ENCODE assay signal across 31 mouse cellular contexts in the genomic region with DNA sequence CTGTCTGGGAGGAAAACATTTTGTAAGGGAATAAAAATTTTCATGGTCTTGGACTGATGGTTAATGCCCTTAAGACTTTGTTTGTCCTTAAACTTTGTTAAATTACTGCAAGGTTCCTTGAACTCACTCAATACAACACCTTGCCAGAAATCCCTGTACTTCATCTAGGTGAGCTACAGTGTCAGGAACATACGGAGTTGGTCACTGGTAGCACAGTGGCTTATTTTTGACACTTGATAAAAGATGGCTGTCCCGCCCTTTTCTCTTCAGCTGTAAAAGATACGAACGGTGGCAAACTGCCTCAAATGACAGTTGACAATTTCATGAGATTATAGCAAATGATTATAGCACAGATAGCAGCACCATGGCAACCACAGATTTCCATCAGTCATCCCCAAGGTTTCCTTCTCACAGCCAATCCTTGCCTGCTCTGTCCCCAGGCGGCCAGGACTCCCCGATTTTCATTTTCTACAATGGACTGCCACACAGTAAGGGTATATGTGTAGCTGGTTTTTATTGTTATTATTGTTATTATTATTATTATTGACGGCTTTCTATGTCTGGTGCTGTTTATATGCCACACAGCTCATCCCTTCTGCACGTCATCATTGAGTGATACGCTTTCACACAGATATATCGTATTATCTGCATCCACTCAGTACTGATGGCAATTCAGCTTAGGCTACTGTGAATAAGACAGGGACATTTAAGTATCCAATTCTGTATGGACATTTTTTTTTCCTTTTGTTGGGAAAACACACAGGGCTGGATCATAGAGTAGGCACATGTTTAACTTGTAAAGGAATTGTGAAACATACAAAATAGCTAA. TPM values are rescaled to one million over a fixed set of nuclear protein-coding genes. Genes with fewer than 3 reads are reported as not detected.
DNase-seq lines count a peak whose midpoint lies in the region; ATAC-seq and TF ChIP-seq lines count a peak whose summit lies in the region.
"Had no signal": no experiment of that assay in that cellular context is flagged by ENCODE, and none has a peak within 500 bp of the region (broad histone marks: within the 10 kb centered on the region; RNA-seq: fewer than 3 reads in every experiment).

No protein-coding gene starts in this region.

- no peak for TF ChIP-seq POLR2A in lung, adult 2 months (IDR thresholded peaks at IDR 0.05; ENCODE audit: borderline replicate concordance, extremely low read depth, low read depth, low read length)

- no peaks in the 10 kb centered on the region for H3K27me3 ChIP-seq in forebrain, embryonic 12.5 days
- H3K27me3 ChIP-seq in forebrain, embryonic 11.5 days (ENCODE audit: control insufficient read depth, insufficient read depth, low read length) = no peaks in the 10 kb centered on the region
- H3K27me3 ChIP-seq in hindbrain, postnatal 0 days (ENCODE audit: insufficient read depth, low read length) = no peaks in the 10 kb centered on the region
- no peaks in the 10 kb centered on the region for H3K27me3 ChIP-seq in midbrain, postnatal 0 days (ENCODE audit: insufficient read depth, low read length)
- H3K27me3 ChIP-seq: limb, embryonic 13.5 days; liver, embryonic 12.5 days; neural tube, embryonic 12.5 days had no signal

- ATAC-seq in forebrain, embryonic 12.5 days (ENCODE audit: low FRiP score) = peak; percentile 67; the same call in 1 of the 2 replicates
- no peak for ATAC-seq in forebrain, embryonic 11.5 days (replicated peaks; ENCODE audit: low FRiP score)
- peak; percentile 75; the same call in 1 of the 2 replicates for ATAC-seq in hindbrain, postnatal 0 days
- ATAC-seq in midbrain, postnatal 0 days (ENCODE audit: low FRiP score) = peak; percentile 61
- ATAC-seq: inflammation-experienced regulatory T-cells, adult 6 months; liver, embryonic 12.5 days had no signal

- H3K27ac ChIP-seq in forebrain, embryonic 12.5 days = no peak overlapping the region
- no peak overlapping the region for H3K27ac ChIP-seq in forebrain, embryonic 11.5 days (ENCODE audit: low read depth, low read length)
- H3K27ac ChIP-seq in hindbrain, postnatal 0 days = no peak overlapping the region
- 0 out of 2 replicates have a peak overlapping the region, but pooled peaks have one; percentile 8 for H3K27ac ChIP-seq in midbrain, postnatal 0 days (ENCODE audit: low read depth, low read length)
- H3K27ac ChIP-seq: embryonic facial prominence, embryonic 10.5 days; limb, embryonic 13.5 days; liver, embryonic 12.5 days; neural tube, embryonic 12.5 days had no signal

- no peak overlapping the region for H3K4me2 ChIP-seq in forebrain, embryonic 12.5 days
- H3K4me2 ChIP-seq in forebrain, embryonic 11.5 days (ENCODE audit: low read depth, low read length, severe bottlenecking) = no peak overlapping the region
- H3K4me2 ChIP-seq in hindbrain, postnatal 0 days (ENCODE audit: low read depth, low read length) = no peak overlapping the region
- no peak overlapping the region for H3K4me2 ChIP-seq in midbrain, postnatal 0 days (ENCODE audit: low read depth, low read length, poor library complexity, severe bottlenecking)
- H3K4me2 ChIP-seq: limb, embryonic 13.5 days; liver, embryonic 12.5 days; neural tube, embryonic 12.5 days had no signal

- peaks cover 20% of the 10 kb centered on the region for H3K36me3 ChIP-seq in forebrain, embryonic 12.5 days (replicated peaks)
- H3K36me3 ChIP-seq in forebrain, embryonic 11.5 days (ENCODE audit: control insufficient read depth, insufficient read depth, low read length) = no peaks in the 10 kb centered on the region; the same call in 1 of the 2 replicates
- no peaks in the 10 kb centered on the region for H3K36me3 ChIP-seq in hindbrain, postnatal 0 days (ENCODE audit: insufficient read depth, low read length)
- H3K36me3 ChIP-seq in midbrain, postnatal 0 days (ENCODE audit: insufficient read depth, low read length) = no peaks in the 10 kb centered on the region

- H3K9ac ChIP-seq in forebrain, embryonic 12.5 days = no peak overlapping the region
- H3K9ac ChIP-seq in forebrain, embryonic 11.5 days (ENCODE audit: low read length) = no peak overlapping the region
- H3K9ac ChIP-seq in hindbrain, postnatal 0 days (replicated peaks; ENCODE audit: low read length) = no peak overlapping the region
- no peak overlapping the region for H3K9ac ChIP-seq in midbrain, postnatal 0 days (replicated peaks; ENCODE audit: low read length, poor library complexity, severe bottlenecking)
- H3K9ac ChIP-seq: limb, embryonic 13.5 days; liver, embryonic 12.5 days; neural tube, embryonic 12.5 days had no signal

- H3K9me3 ChIP-seq in forebrain, embryonic 12.5 days = no peaks in the 10 kb centered on the region
- H3K9me3 ChIP-seq in forebrain, embryonic 11.5 days (ENCODE audit: control insufficient read depth, low read length) = no peaks in the 10 kb centered on the region
- no peaks in the 10 kb centered on the region for H3K9me3 ChIP-seq in hindbrain, postnatal 0 days (ENCODE audit: low read length)
- no peaks in the 10 kb centered on the region for H3K9me3 ChIP-seq in midbrain, postnatal 0 days (ENCODE audit: low read length)
- H3K9me3 ChIP-seq: embryonic facial prominence, embryonic 10.5 days; limb, embryonic 13.5 days; liver, embryonic 12.5 days; neural tube, embryonic 12.5 days had no signal

- no peak overlapping the region for H3K4me3 ChIP-seq in forebrain, embryonic 12.5 days (replicated peaks)
- H3K4me3 ChIP-seq in forebrain, embryonic 11.5 days (ENCODE audit: low read depth, low read length) = no peak overlapping the region
- H3K4me3 ChIP-seq in hindbrain, postnatal 0 days (ENCODE audit: low read length) = no peak overlapping the region
- H3K4me3 ChIP-seq in midbrain, postnatal 0 days (ENCODE audit: low read depth, low read length) = no peak overlapping the region
- H3K4me3 ChIP-seq in lung, adult 2 months (replicated peaks; ENCODE audit: extremely low read depth, low read depth, low read length) = no peak overlapping the region
- H3K4me3 ChIP-seq: embryonic facial prominence, embryonic 10.5 days; limb, embryonic 13.5 days; liver, embryonic 12.5 days; neural tube, embryonic 12.5 days had no signal

- no peaks in the 10 kb centered on the region for H3K4me1 ChIP-seq in forebrain, embryonic 12.5 days
- no peaks in the 10 kb centered on the region for H3K4me1 ChIP-seq in forebrain, embryonic 11.5 days (replicated peaks; ENCODE audit: control insufficient read depth, insufficient read depth, low read length)
- no peaks in the 10 kb centered on the region for H3K4me1 ChIP-seq in hindbrain, postnatal 0 days (ENCODE audit: insufficient read depth, low read length)
- H3K4me1 ChIP-seq in midbrain, postnatal 0 days (ENCODE audit: insufficient read depth, low read length) = no peaks in the 10 kb centered on the region
- no peaks in the 10 kb centered on the region for H3K4me1 ChIP-seq in lung, adult 2 months (ENCODE audit: control insufficient read depth, insufficient read depth, low read length)
- H3K4me1 ChIP-seq: embryonic facial prominence, embryonic 10.5 days; limb, embryonic 13.5 days; liver, embryonic 12.5 days; neural tube, embryonic 12.5 days had no signal

- WGBS in forebrain, embryonic 12.5 days = 85% methylated on average over 10 of the region's 10 CpGs
- 86% methylated on average over 10 of the region's 10 CpGs for WGBS in forebrain, embryonic 11.5 days
- WGBS in hindbrain, postnatal 0 days = 62% methylated on average over 10 of the region's 10 CpGs
- WGBS in midbrain, postnatal 0 days = 57% methylated on average over 10 of the region's 10 CpGs
- 85% methylated on average over 10 of the region's 10 CpGs for WGBS in lung, adult 2 months

- no peak for DNase-seq in forebrain, embryonic 11.5 days (ENCODE audit: low spot score)
- peak; percentile 3 for DNase-seq in testis, postnatal 10 days (ENCODE audit: low spot score)
- DNase-seq in testis, postnatal 14 days (ENCODE audit: low spot score) = no peak
- DNase-seq in hindbrain, postnatal 0 days (ENCODE audit: low spot score) = peak; percentile 36
- peak; percentile 32 for DNase-seq in midbrain, postnatal 0 days (ENCODE audit: low spot score)
- DNase-seq in lung, adult 2 months = no peak
- DNase-seq in adrenal gland, adult (ENCODE audit: inconsistent age in 2 of 2, low spot score in 1 of 2) = no peak
- DNase-seq: adrenal gland, postnatal 36 days; cerebellum, adult 11 months; cerebellum, postnatal 10 days; gastrocnemius, postnatal 14 days; heart, adult 11 months; kidney, adult 18-20 months; kidney, postnatal 4 days; layer of hippocampus, adult 9-11 months; lung, adult 18-20 months; lung, postnatal 14 days; thymus, postnatal 25 days had no signal

- no peak for TF ChIP-seq CTCF in hindbrain, postnatal 0 days (IDR thresholded peaks at IDR 0.05; ENCODE audit: low read depth)
- no peak for TF ChIP-seq CTCF in midbrain, postnatal 0 days (IDR thresholded peaks at IDR 0.05)
- no peak for TF ChIP-seq CTCF in lung, adult 2 months (IDR thresholded peaks at IDR 0.05; ENCODE audit: insufficient read depth, low read length)

RNA-seq across cellular contexts. Expression of a gene that starts 26.1 kb away (rescaled TPM):
- polyA plus RNA-seq in forebrain, embryonic 12.5 days (2016; fragmentation: Nextera tagmentation; extraction: Ambion mirVana) = not detected in 2 replicates
- polyA plus RNA-seq in forebrain, embryonic 11.5 days (2014; fragmentation: Nextera tagmentation; extraction: Ambion mirVana) = not detected in 2 replicates
- not detected in 2 replicates for total RNA-seq in hindbrain, postnatal 0 days (2014; rRNA removed)
- polyA plus RNA-seq in hindbrain, postnatal 0 days (2015; fragmentation: Nextera tagmentation; extraction: Ambion mirVana) = not detected in 2 replicates
- not detected in 2 replicates for total RNA-seq in midbrain, postnatal 0 days (2014; rRNA removed)
- not detected in 2 replicates for polyA plus RNA-seq in midbrain, postnatal 0 days (2015; fragmentation: Nextera tagmentation; extraction: Ambion mirVana)
- polyA plus RNA-seq in lung, adult 2 months (2012; rRNA removed) = not detected in 2 replicates
- total RNA-seq: adrenal gland, postnatal 36 days; gastrocnemius, postnatal 14 days; heart, postnatal 25 days; left cerebral cortex, adult 18-20 months; left cerebral cortex, postnatal 25 days; megakaryocyte progenitor cell, adult 5-6 weeks had no signal
- polyA plus RNA-seq: cortical plate, adult 2 months; embryonic facial prominence, embryonic 10.5 days; heart, embryonic 14.5 days; inflammation-experienced regulatory T-cells, adult 6 months; kidney, embryonic 16.5 days; limb, embryonic 13.5 days; liver, embryonic 12.5 days; neural tube, embryonic 12.5 days had no signal

Comparison
In these comparisons a context has a peak if more than half of its experiments do, and no peak if none do; other contexts are left out.
1. DNase-seq: peak in testis, postnatal 10 days (single experiment), hindbrain, postnatal 0 days (single experiment) and midbrain, postnatal 0 days (single experiment); none in forebrain, embryonic 11.5 days (single experiment), testis, postnatal 14 days (single experiment), lung, adult 2 months (single experiment) and adrenal gland, adult (0 of 2).